Mouse (Mus musculus) intestine, postnatal 0 days (tissue): ENCODE data around the gene Aktip. TPM values are rescaled to one million over a fixed set of nuclear protein-coding genes. Genes with fewer than 3 reads are reported as not detected.

ENCODE experiments used
- ATAC-seq: fragments of 200-750 bp; cut with Nextera tagmentation; 2 replicates; pipeline ENCODE4 v1.8.0; 2017; ENCODE audit warnings: mild to moderate bottlenecking, moderate TSS enrichment, moderate library complexity
- H3K27ac ChIP-seq: fragments of 300-500 bp; sonication (generic); 2 replicates; pipeline ENCODE4 v1.5.1; 2014; ENCODE audit warnings: mild to moderate bottlenecking, low read depth, low read length, moderate library complexity
- H3K27me3 ChIP-seq: fragments of 300-500 bp; sonication (generic); replicated peaks from 2 replicates; pipeline ENCODE4 v1.6.1; 2014; ENCODE audit warnings: low read length, mixed read lengths; ENCODE audit not compliant: control insufficient read depth, insufficient read depth
- H3K36me3 ChIP-seq: fragments of 300-500 bp; sonication (generic); 2 replicates; pipeline ENCODE4 v1.6.1; 2014; ENCODE audit warnings: mild to moderate bottlenecking, moderate library complexity; ENCODE audit not compliant: control insufficient read depth, insufficient read depth
- H3K4me1 ChIP-seq: fragments of 300-500 bp; sonication (generic); replicated peaks from 2 replicates; pipeline ENCODE4 v1.6.1; 2014; ENCODE audit warnings: antibody characterized with exemption, low read length, mixed read lengths; ENCODE audit not compliant: control insufficient read depth, insufficient read depth
- H3K4me2 ChIP-seq: fragments of 300-500 bp; sonication (generic); replicated peaks from 2 replicates; pipeline ENCODE4 v1.6.1; 2014; ENCODE audit warnings: low read depth, mild to moderate bottlenecking, moderate library complexity
- H3K4me3 ChIP-seq: fragments of 300-500 bp; sonication (generic); 2 replicates; pipeline ENCODE4 v1.5.1; 2014; ENCODE audit warnings: low read depth, low read length
- H3K9ac ChIP-seq: fragments of 300-500 bp; sonication (generic); 2 replicates; pipeline ENCODE4 v1.6.1; 2014; ENCODE audit warnings: mild to moderate bottlenecking, low read depth, low read length
- H3K9me3 ChIP-seq: fragments of 300-500 bp; sonication (generic); 2 replicates; pipeline ENCODE4 v1.6.1; 2016; ENCODE audit warnings: mixed run types; ENCODE audit not compliant: control insufficient read depth
- CTCF ChIP-seq: sonication (generic); IDR thresholded peaks from 2 replicates; pipeline ENCODE4 v1.5.1; 2016; ENCODE audit warnings: low read depth, mild to moderate bottlenecking, control low read depth, antibody characterized with exemption, moderate library complexity
- WGBS: fragments of 180-500 bp; shearing (Covaris S2); extraction: QIAGEN DNeasy Blood & Tissue Kit; methylation state at CpG from one replicate; pipeline ENCODE4 v1.1.7; 2014; 5-methylcytosine and 5-hydroxymethylcytosine counted together
- polyA plus RNA-seq: library from polyadenylated mRNA; unstranded; fragments of >200 nt; fragmentation: Nextera tagmentation; extraction: Ambion mirVana; gene quantifications from 2 replicates; pipeline ENCODE4 v1.2.1, GENCODE M21; 2015

Aktip gene
- polyA plus RNA-seq, 1 experiment from 2014 or later = 29.1 TPM

- Histone ChIP-seq H3K27me3 (no peaks in the 10 kb centered on the region; the same call in 1 of the 2 replicates), H3K36me3 (no peaks in the 10 kb centered on the region), H3K9me3 (no peaks in the 10 kb centered on the region), H3K4me3 (no peak overlapping the region), H3K4me2 (no peak overlapping the region), H3K27ac (no peak overlapping the region), H3K4me1 (no peaks in the 10 kb centered on the region), H3K9ac (no peak overlapping the region)
- peak; percentile 52 for TF ChIP-seq CTCF
- 22% methylated on average over 1 of the region's 1 CpGs for WGBS
- no peak for ATAC-seq
Measured at GRCm38 (mm10) chr8:91177708-91178107, 22.1 kb downstream of the Aktip start.

GRCm38 (mm10) chr8:91176176-91176575, 23.6 kb downstream of the Aktip start:
- TF ChIP-seq CTCF = no peak
- H3K27me3 ChIP-seq = no peaks in the 10 kb centered on the region; the same call in 1 of the 2 replicates
- H3K9ac ChIP-seq = no peak overlapping the region
- H3K4me1 ChIP-seq = no peaks in the 10 kb centered on the region
- no peak overlapping the region for H3K4me2 ChIP-seq
- no peak overlapping the region for H3K4me3 ChIP-seq
- no peaks in the 10 kb centered on the region for H3K36me3 ChIP-seq
- no peaks in the 10 kb centered on the region for H3K9me3 ChIP-seq
- WGBS = 69% methylated on average over 14 of the region's 14 CpGs
- no peak for ATAC-seq
- no peak overlapping the region for H3K27ac ChIP-seq

GRCm38 (mm10) chr8:91171605-91172004, 28.2 kb downstream of the Aktip start:
- H3K4me2 ChIP-seq = no peak overlapping the region
- no peak overlapping the region for H3K4me3 ChIP-seq
- H3K27me3 ChIP-seq = no peaks in the 10 kb centered on the region
- no peak for ATAC-seq
- H3K9ac ChIP-seq = no peak overlapping the region
- H3K9me3 ChIP-seq = no peaks in the 10 kb centered on the region
- H3K4me1 ChIP-seq = no peaks in the 10 kb centered on the region
- no peak overlapping the region for H3K27ac ChIP-seq
- no peaks in the 10 kb centered on the region for H3K36me3 ChIP-seq
- WGBS = 56% methylated on average over 13 of the region's 13 CpGs
- TF ChIP-seq CTCF = no peak

DNA sequence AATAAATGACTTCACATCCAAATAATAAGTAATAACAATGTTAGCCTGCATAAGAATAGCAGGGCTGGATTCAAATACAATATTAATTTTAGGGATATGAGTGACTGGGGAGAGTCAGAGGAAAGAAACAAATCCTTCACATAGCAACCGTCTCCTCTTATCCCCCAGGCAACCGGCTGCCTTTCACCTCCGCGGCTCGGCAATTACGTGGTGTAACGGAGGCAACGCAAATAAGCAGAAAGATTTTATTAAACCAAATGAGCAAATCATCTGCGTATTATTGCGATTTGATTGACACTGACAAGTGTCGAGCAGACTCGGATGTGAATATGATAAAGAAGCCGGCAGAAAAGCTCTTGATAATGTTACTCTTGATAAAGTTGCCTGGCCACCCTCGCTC, 28.9 kb downstream of the Aktip start:
- Histone ChIP-seq H3K9me3 (no peaks in the 10 kb centered on the region), H3K9ac (no peak overlapping the region), H3K27ac (no peak overlapping the region), H3K27me3 (no peaks in the 10 kb centered on the region), H3K4me1 (no peaks in the 10 kb centered on the region), H3K36me3 (no peaks in the 10 kb centered on the region), H3K4me3 (no peak overlapping the region), H3K4me2 (no peak overlapping the region)
- no peak for TF ChIP-seq CTCF
- ATAC-seq = no peak
- WGBS = 36% methylated on average over 14 of the region's 14 CpGs

GRCm38 (mm10) chr8:91170152-91170551, 29.6 kb downstream of the Aktip start:
- Histone ChIP-seq H3K9ac (no peak overlapping the region), H3K27ac (no peak overlapping the region), H3K4me3 (no peak overlapping the region), H3K27me3 (no peaks in the 10 kb centered on the region), H3K36me3 (no peaks in the 10 kb centered on the region), H3K4me2 (no peak overlapping the region), H3K9me3 (no peaks in the 10 kb centered on the region), H3K4me1 (no peaks in the 10 kb centered on the region)
- no peak for TF ChIP-seq CTCF
- WGBS = 52% methylated on average over 6 of the region's 6 CpGs
- ATAC-seq = no peak

GRCm38 (mm10) chr8:91159959-91160800, 39.6 kb downstream of the Aktip start:
- no peaks in the 10 kb centered on the region for H3K36me3 ChIP-seq
- no peak for ATAC-seq
- H3K4me3 ChIP-seq = no peak overlapping the region
- H3K4me1 ChIP-seq = no peaks in the 10 kb centered on the region
- TF ChIP-seq CTCF = no peak
- WGBS = 65% methylated on average over 15 of the region's 15 CpGs
- H3K4me2 ChIP-seq = no peak overlapping the region
- no peak overlapping the region for H3K9ac ChIP-seq
- 0 out of 2 replicates have a peak, but pooled peaks cover 3% of the 10 kb centered on the region for H3K9me3 ChIP-seq
- H3K27me3 ChIP-seq = no peaks in the 10 kb centered on the region
- no peak overlapping the region for H3K27ac ChIP-seq
